Mouse (Mus musculus) central nervous system, embryonic 11.5 days (tissue): ENCODE data around the gene Rnf150. TPM values are rescaled to one million over a fixed set of nuclear protein-coding genes. Genes with fewer than 3 reads are reported as not detected.

Experiments used
- polyA plus RNA-seq: library from polyadenylated mRNA; depleted of rRNA; stranded (reverse); fragments of >200 nt; gene quantifications from 2 replicates; pipeline ENCODE4 v1.2.3, GENCODE M21; 2012; rRNA removed

Rnf150 gene
- polyA plus RNA-seq, result 5.4 and 8.9 TPM in 2 replicates

GRCm38 (mm10) chr8:82863041-82863744 lies at the start of gene Rnf150:
Rnf150 (plus strand) TSS chr8:82863356.

Other genes starting within 250 kb of the Rnf150 start
- 78.8 and 91.7 TPM in 2 replicates for gene Zfp330, start 89.2 kb upstream of the Rnf150 start, polyA plus RNA-seq